Mouse (Mus musculus): ENCODE data around the gene Nid2. TPM values are rescaled to one million over a fixed set of nuclear protein-coding genes. Genes with fewer than 3 reads are reported as not detected.
A peak's percentile ranks its signal among the peaks of the same experiment; 100 is the strongest.

Gene Nid2
- polyA plus RNA-seq, 1 experiment from 2014 or later: 28.4 TPM

DNA sequence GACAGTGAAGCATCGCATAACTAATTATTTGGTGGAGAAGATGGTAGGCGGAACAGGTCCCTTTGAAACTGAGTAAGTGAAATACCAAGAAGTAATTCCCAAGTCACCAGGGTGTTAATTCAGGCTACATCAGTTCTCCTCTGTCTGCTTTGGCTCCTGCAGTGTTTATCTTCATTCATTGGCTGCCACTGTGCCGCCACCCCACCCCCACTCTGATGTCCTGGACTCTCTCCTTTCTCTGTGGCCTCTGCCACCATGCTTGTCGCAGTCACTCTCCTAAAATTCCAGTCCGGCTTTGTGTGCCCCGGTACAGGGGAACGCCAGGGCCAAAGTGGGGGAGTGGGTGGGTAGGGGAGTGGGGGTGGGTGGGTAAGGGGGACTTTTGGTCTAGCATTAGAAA lies 9.7 kb downstream of the Nid2 start:
- no peaks in the 10 kb centered on the region for H3K36me3 ChIP-seq (ENCODE audit: control insufficient read depth, insufficient read depth)
- H3K27ac ChIP-seq (ENCODE audit: low read length): no peak overlapping the region
- no peaks in the 10 kb centered on the region for H3K27me3 ChIP-seq (replicated peaks; ENCODE audit: control insufficient read depth, insufficient read depth, low read length)
- no peaks in the 10 kb centered on the region for H3K9me3 ChIP-seq (ENCODE audit: control insufficient read depth, low read length)
- ATAC-seq: no peak
- H3K4me1 ChIP-seq (replicated peaks; ENCODE audit: control insufficient read depth, insufficient read depth, low read length): peaks cover 6% of the 10 kb centered on the region
- 25% methylated on average over 7 of the region's 7 CpGs for WGBS
- H3K4me2 ChIP-seq (ENCODE audit: low read length): no peak overlapping the region
- H3K9ac ChIP-seq (replicated peaks; ENCODE audit: low read depth, low read length): no peak overlapping the region
- no peak overlapping the region for H3K4me3 ChIP-seq (replicated peaks; ENCODE audit: low read length)

- no peak for ATAC-seq
- Histone ChIP-seq H3K4me1 (replicated peaks; ENCODE audit: control insufficient read depth, insufficient read depth, low read length) (peaks cover 6% of the 10 kb centered on the region), H3K36me3 (ENCODE audit: control insufficient read depth, insufficient read depth) (no peaks in the 10 kb centered on the region), H3K9ac (replicated peaks; ENCODE audit: low read depth, low read length) (no peak overlapping the region), H3K4me3 (replicated peaks; ENCODE audit: low read length) (no peak overlapping the region), H3K9me3 (ENCODE audit: control insufficient read depth, low read length) (no peaks in the 10 kb centered on the region), H3K27ac (ENCODE audit: low read length) (no peak overlapping the region), H3K27me3 (replicated peaks; ENCODE audit: control insufficient read depth, insufficient read depth, low read length) (no peaks in the 10 kb centered on the region), H3K4me2 (ENCODE audit: low read length) (no peak overlapping the region)
- 52% methylated on average over 4 of the region's 4 CpGs for WGBS
Observed at GRCm38 (mm10) chr14:19762014-19762413, 10.9 kb downstream of the Nid2 start.

DNA sequence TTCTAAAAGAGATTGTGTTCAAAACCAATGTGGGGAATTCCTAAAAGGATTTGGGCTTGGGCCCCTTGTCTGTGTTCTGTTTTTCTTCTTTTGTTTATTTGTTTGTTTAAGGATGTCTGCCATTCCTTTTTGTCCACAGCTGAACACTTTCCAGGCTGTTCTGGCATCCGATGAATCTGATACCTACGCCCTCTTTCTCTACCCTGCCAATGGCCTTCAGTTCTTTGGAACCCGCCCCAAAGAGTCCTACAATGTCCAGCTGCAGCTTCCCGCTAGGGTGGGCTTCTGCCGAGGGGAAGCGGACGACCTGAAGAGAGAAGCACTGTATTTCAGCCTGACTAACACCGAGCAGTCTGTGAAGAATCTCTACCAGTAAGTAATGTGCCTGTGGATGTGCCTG lies 12.5 kb downstream of the Nid2 start:
- no peaks in the 10 kb centered on the region for H3K36me3 ChIP-seq (ENCODE audit: control insufficient read depth, insufficient read depth)
- 0 out of 2 replicates have a peak, but pooled peaks have one; percentile 39 for ATAC-seq
- H3K9me3 ChIP-seq (ENCODE audit: control insufficient read depth, low read length): no peaks in the 10 kb centered on the region
- no peaks in the 10 kb centered on the region for H3K27me3 ChIP-seq (replicated peaks; ENCODE audit: control insufficient read depth, insufficient read depth, low read length)
- no peak overlapping the region for H3K4me2 ChIP-seq (ENCODE audit: low read length)
- no peak overlapping the region for H3K9ac ChIP-seq (replicated peaks; ENCODE audit: low read depth, low read length)
- WGBS: 30% methylated on average over 8 of the region's 8 CpGs
- H3K27ac ChIP-seq (ENCODE audit: low read length): no peak overlapping the region
- H3K4me1 ChIP-seq (replicated peaks; ENCODE audit: control insufficient read depth, insufficient read depth, low read length): peaks cover 6% of the 10 kb centered on the region
- H3K4me3 ChIP-seq (replicated peaks; ENCODE audit: low read length): no peak overlapping the region

DNA sequence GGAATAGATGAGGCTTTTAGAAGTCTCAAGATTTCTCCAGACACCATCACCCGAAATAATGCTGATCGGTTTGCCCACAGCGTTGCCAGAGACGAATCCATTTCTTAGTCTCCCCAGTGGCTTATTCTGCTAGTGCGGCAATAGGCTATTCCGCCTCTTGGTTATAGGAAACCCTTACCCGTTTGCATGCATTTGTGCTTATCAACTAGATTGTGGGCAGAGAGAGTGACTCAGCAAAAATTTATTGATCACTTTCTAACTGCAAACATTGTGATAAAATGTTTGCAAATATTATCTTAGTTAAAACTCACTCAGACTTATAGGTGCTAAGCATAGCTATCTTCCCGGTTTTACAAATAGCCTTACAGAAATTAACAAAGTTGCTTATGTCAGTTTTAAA lies 13.3 kb downstream of the Nid2 start:
- Histone ChIP-seq H3K4me3 (replicated peaks; ENCODE audit: low read length) (no peak overlapping the region), H3K36me3 (ENCODE audit: control insufficient read depth, insufficient read depth) (no peaks in the 10 kb centered on the region), H3K9me3 (ENCODE audit: control insufficient read depth, low read length) (no peaks in the 10 kb centered on the region), H3K27ac (ENCODE audit: low read length) (no peak overlapping the region), H3K4me2 (ENCODE audit: low read length) (no peak overlapping the region), H3K9ac (replicated peaks; ENCODE audit: low read depth, low read length) (no peak overlapping the region), H3K4me1 (replicated peaks; ENCODE audit: control insufficient read depth, insufficient read depth, low read length) (peaks cover 6% of the 10 kb centered on the region), H3K27me3 (replicated peaks; ENCODE audit: control insufficient read depth, insufficient read depth, low read length) (no peaks in the 10 kb centered on the region)
- 82% methylated on average over 8 of the region's 8 CpGs for WGBS
- no peak for ATAC-seq

DNA sequence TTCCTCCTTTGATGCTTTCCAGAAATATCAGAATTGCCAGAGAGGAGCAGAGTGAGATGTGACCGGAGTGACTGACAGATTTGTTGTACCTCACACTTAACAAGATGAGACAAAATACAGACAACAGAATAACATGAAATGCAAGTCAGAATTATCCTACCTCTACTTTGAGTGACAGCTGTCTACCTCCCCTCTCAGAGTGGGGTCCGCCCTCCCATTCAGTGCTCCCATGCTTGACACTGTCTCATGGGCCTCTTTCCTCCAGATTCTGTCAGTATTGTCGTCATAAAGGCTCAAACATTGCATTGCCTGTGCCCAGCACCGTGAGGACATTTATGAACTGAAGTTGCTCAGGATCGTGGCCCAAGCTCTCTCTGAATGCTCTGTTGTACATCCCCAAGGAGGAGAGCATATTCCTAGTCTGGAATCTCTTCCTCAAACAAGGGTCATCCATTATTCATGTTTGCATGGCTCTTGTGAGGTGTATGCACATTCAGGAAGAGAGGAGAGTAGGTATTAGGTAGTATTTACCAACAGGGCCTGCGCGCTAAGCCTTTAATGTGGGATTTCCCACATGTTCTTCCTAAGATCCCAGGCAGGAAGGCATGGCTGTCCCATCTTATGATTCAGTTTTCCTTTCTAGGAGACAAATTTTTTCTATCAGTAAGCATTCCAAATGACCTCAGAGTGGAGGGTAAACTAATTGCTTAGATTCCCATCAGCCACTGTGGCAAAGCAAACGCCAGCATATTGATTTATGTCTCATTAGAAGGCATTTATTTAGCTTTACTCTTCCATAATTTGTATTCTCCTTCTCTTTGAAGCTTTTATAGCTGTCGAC lies 14.7 kb downstream of the Nid2 start:
- no peak overlapping the region for H3K27ac ChIP-seq (ENCODE audit: low read length)
- WGBS: 62% methylated on average over 9 of the region's 9 CpGs
- no peaks in the 10 kb centered on the region for H3K27me3 ChIP-seq (replicated peaks; ENCODE audit: control insufficient read depth, insufficient read depth, low read length)
- peaks cover 12% of the 10 kb centered on the region for H3K4me1 ChIP-seq (replicated peaks; ENCODE audit: control insufficient read depth, insufficient read depth, low read length)
- no peaks in the 10 kb centered on the region for H3K36me3 ChIP-seq (ENCODE audit: control insufficient read depth, insufficient read depth)
- H3K9ac ChIP-seq (replicated peaks; ENCODE audit: low read depth, low read length): no peak overlapping the region
- no peak overlapping the region for H3K4me3 ChIP-seq (replicated peaks; ENCODE audit: low read length)
- peak; percentile 52; the same call in 1 of the 2 replicates for ATAC-seq
- H3K9me3 ChIP-seq (ENCODE audit: control insufficient read depth, low read length): no peaks in the 10 kb centered on the region
- H3K4me2 ChIP-seq (ENCODE audit: low read length): no peak overlapping the region

DNA sequence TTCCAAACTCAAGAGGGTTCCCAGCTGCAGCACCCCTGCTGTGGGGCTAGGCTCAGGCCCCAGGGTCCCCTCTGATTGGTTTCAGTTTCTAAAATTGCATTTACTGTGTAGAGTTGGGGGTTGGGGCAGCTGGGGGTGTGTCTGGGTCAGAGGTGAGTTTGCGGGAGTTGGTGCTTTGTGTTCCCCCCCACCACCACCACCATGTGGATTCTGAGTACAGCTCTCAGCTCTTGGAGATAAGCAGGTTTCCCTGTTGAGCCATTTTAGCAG lies 15.2 kb downstream of the Nid2 start:
- ATAC-seq: no peak
- H3K9ac ChIP-seq (replicated peaks; ENCODE audit: low read depth, low read length): no peak overlapping the region
- no peak overlapping the region for H3K4me2 ChIP-seq (ENCODE audit: low read length)
- no peak overlapping the region for H3K4me3 ChIP-seq (replicated peaks; ENCODE audit: low read length)
- no peaks in the 10 kb centered on the region for H3K27me3 ChIP-seq (replicated peaks; ENCODE audit: control insufficient read depth, insufficient read depth, low read length)
- no peak overlapping the region for H3K27ac ChIP-seq (ENCODE audit: low read length)
- H3K4me1 ChIP-seq (replicated peaks; ENCODE audit: control insufficient read depth, insufficient read depth, low read length): peaks cover 13% of the 10 kb centered on the region
- no peaks in the 10 kb centered on the region for H3K9me3 ChIP-seq (ENCODE audit: control insufficient read depth, low read length)
- no peaks in the 10 kb centered on the region for H3K36me3 ChIP-seq (ENCODE audit: control insufficient read depth, insufficient read depth)
- WGBS: 32% methylated on average over 1 of the region's 1 CpGs

- Histone ChIP-seq H3K4me2 (ENCODE audit: low read length) (no peak overlapping the region), H3K27me3 (replicated peaks; ENCODE audit: control insufficient read depth, insufficient read depth, low read length) (no peaks in the 10 kb centered on the region), H3K4me3 (replicated peaks; ENCODE audit: low read length) (no peak overlapping the region), H3K4me1 (replicated peaks; ENCODE audit: control insufficient read depth, insufficient read depth, low read length) (peaks cover 10% of the 10 kb centered on the region), H3K36me3 (ENCODE audit: control insufficient read depth, insufficient read depth) (no peaks in the 10 kb centered on the region), H3K27ac (ENCODE audit: low read length) (no peak overlapping the region), H3K9ac (replicated peaks; ENCODE audit: low read depth, low read length) (no peak overlapping the region), H3K9me3 (ENCODE audit: control insufficient read depth, low read length) (no peaks in the 10 kb centered on the region)
- no peak for ATAC-seq
- 96% methylated on average over 6 of the region's 6 CpGs for WGBS
Observed at GRCm38 (mm10) chr14:19768648-19769047, 17.6 kb downstream of the Nid2 start.

DNA sequence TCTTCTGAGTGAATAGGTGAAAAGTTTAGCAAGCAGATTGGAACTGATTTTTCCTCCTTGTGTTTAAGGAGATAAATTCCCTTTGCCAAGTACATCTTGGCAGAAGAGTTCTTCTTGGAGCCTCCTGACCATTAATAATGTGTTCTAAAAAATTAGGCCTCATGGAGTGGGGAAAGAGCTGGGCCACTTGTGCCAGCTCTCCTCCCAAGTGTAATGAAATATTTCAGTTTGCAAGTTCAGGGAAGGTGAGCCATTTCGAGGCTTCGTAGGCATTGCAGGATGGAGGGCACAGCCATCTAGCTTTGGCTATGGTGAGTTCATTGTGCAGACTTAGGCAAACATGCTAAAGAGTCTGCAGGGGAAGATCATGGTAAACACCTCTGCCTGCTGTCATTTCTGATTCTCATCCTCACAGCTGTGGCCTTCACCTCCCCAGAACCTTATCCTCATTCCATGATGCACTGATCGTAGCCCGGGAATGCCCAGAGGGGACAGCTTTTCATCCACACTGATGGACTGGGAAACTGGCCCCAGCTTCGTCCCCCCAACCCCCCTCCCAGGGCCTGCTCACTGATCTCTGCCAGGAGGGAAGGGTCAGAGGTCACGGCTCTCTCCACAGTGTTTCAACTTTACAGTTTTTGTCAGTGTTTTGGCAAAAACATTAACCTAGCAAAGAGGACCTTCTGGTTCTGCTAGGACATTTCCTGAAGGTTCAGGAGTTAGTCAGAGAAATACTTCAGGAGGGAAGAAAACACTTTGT lies 18.6 kb downstream of the Nid2 start:
- Histone ChIP-seq H3K9me3 (ENCODE audit: control insufficient read depth, low read length) (no peaks in the 10 kb centered on the region), H3K4me2 (ENCODE audit: low read length) (no peak overlapping the region), H3K9ac (replicated peaks; ENCODE audit: low read depth, low read length) (no peak overlapping the region), H3K27me3 (replicated peaks; ENCODE audit: control insufficient read depth, insufficient read depth, low read length) (no peaks in the 10 kb centered on the region), H3K27ac (ENCODE audit: low read length) (no peak overlapping the region), H3K36me3 (ENCODE audit: control insufficient read depth, insufficient read depth) (no peaks in the 10 kb centered on the region), H3K4me3 (replicated peaks; ENCODE audit: low read length) (no peak overlapping the region), H3K4me1 (replicated peaks; ENCODE audit: control insufficient read depth, insufficient read depth, low read length) (peaks cover 8% of the 10 kb centered on the region; the same call in 1 of the 2 replicates)
- no peak for ATAC-seq
- WGBS: 43% methylated on average over 6 of the region's 6 CpGs

GRCm38 (mm10) chr14:19771173-19771572 lies 20.1 kb downstream of the Nid2 start:
- 79% methylated on average over 7 of the region's 7 CpGs for WGBS
- Histone ChIP-seq H3K4me2 (ENCODE audit: low read length) (no peak overlapping the region), H3K4me1 (replicated peaks; ENCODE audit: control insufficient read depth, insufficient read depth, low read length) (peaks cover 6% of the 10 kb centered on the region; the same call in 1 of the 2 replicates), H3K9ac (replicated peaks; ENCODE audit: low read depth, low read length) (no peak overlapping the region), H3K36me3 (ENCODE audit: control insufficient read depth, insufficient read depth) (no peaks in the 10 kb centered on the region), H3K4me3 (replicated peaks; ENCODE audit: low read length) (no peak overlapping the region), H3K27ac (ENCODE audit: low read length) (no peak overlapping the region), H3K27me3 (replicated peaks; ENCODE audit: control insufficient read depth, insufficient read depth, low read length) (no peaks in the 10 kb centered on the region), H3K9me3 (ENCODE audit: control insufficient read depth, low read length) (no peaks in the 10 kb centered on the region)
- ATAC-seq: no peak

All from forebrain, embryonic 16.5 days (tissue).